Mouse (Mus musculus): ENCODE data around the gene Hpcal4. TPM values are rescaled to one million over a fixed set of nuclear protein-coding genes. Genes with fewer than 3 reads are reported as not detected.

Gene Hpcal4
- polyA plus RNA-seq, 1 experiment from 2014 or later: 1.6 TPM

DNA sequence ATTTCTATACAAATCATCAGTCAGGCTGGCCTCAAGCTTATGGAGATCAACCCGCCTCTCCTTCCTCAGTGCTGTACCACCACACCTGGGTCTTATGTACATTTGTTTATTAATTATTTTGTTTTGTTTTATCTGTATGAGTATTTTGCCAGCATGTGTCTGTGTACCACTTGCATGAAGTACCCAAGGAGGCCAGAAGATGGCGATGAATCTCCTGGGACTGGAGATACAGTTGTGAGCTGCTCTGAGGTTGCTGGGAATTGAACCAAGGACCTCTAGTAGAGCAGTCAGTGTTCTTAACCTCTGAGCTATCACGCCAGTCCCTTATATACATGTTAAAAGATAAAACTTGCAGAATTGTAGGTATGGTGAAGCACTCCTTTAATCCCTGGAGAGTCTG is 40.3 kb downstream of the Hpcal4 start:
- no peak for DNase-seq (ENCODE audit: low spot score)
- Histone ChIP-seq H3K36me3 (replicated peaks; ENCODE audit: control insufficient read depth, insufficient read depth, low read depth, low read length) (no peaks in the 10 kb centered on the region), H3K4me2 (ENCODE audit: low read depth, low read length) (no peak overlapping the region), H3K27me3 (ENCODE audit: control insufficient read depth, insufficient read depth, low read length) (no peaks in the 10 kb centered on the region), H3K4me1 (ENCODE audit: control insufficient read depth, insufficient read depth, low read length) (peaks cover 2% of the 10 kb centered on the region; the same call in 1 of the 2 replicates), H3K9me3 (replicated peaks; ENCODE audit: control insufficient read depth, low read length) (no peaks in the 10 kb centered on the region), H3K9ac (replicated peaks; ENCODE audit: low read length) (no peak overlapping the region), H3K27ac (replicated peaks; ENCODE audit: low read depth, low read length) (no peak overlapping the region), H3K4me3 (ENCODE audit: low read depth, low read length) (no peak overlapping the region)
- no peak for ATAC-seq (replicated peaks; ENCODE audit: insufficient number of reproducible peaks, low FRiP score, low TSS enrichment, low read depth)
- WGBS: 49% methylated on average over 3 of the region's 3 CpGs

- no peak overlapping the region for H3K4me2 ChIP-seq (ENCODE audit: low read depth, low read length)
- 63% methylated on average over 10 of the region's 10 CpGs for WGBS
- no peak overlapping the region for H3K4me3 ChIP-seq (ENCODE audit: low read depth, low read length)
- H3K4me1 ChIP-seq (ENCODE audit: control insufficient read depth, insufficient read depth, low read length): peaks cover 2% of the 10 kb centered on the region; the same call in 1 of the 2 replicates
- H3K9me3 ChIP-seq (replicated peaks; ENCODE audit: control insufficient read depth, low read length): no peaks in the 10 kb centered on the region
- DNase-seq (ENCODE audit: low spot score) (no peak), ATAC-seq (replicated peaks; ENCODE audit: insufficient number of reproducible peaks, low FRiP score, low TSS enrichment, low read depth) (0 out of 2 replicates have a peak, but pooled peaks have one; percentile 12)
- no peak overlapping the region for H3K9ac ChIP-seq (replicated peaks; ENCODE audit: low read length)
- no peaks in the 10 kb centered on the region for H3K27me3 ChIP-seq (ENCODE audit: control insufficient read depth, insufficient read depth, low read length)
- no peaks in the 10 kb centered on the region for H3K36me3 ChIP-seq (replicated peaks; ENCODE audit: control insufficient read depth, insufficient read depth, low read depth, low read length)
- H3K27ac ChIP-seq (replicated peaks; ENCODE audit: low read depth, low read length): no peak overlapping the region
Observed at GRCm38 (mm10) chr4:123225718-123226403, 42.8 kb downstream of the Hpcal4 start.

- ATAC-seq (replicated peaks; ENCODE audit: insufficient number of reproducible peaks, low FRiP score, low TSS enrichment, low read depth) (no peak), DNase-seq (ENCODE audit: low spot score) (no peak)
- WGBS: 36% methylated on average over 4 of the region's 4 CpGs
- Histone ChIP-seq H3K9ac (replicated peaks; ENCODE audit: low read length) (no peak overlapping the region), H3K27me3 (ENCODE audit: control insufficient read depth, insufficient read depth, low read length) (no peaks in the 10 kb centered on the region; the same call in 1 of the 2 replicates), H3K4me3 (ENCODE audit: low read depth, low read length) (no peak overlapping the region), H3K4me1 (ENCODE audit: control insufficient read depth, insufficient read depth, low read length) (peaks cover 2% of the 10 kb centered on the region; the same call in 1 of the 2 replicates), H3K36me3 (replicated peaks; ENCODE audit: control insufficient read depth, insufficient read depth, low read depth, low read length) (no peaks in the 10 kb centered on the region), H3K9me3 (replicated peaks; ENCODE audit: control insufficient read depth, low read length) (no peaks in the 10 kb centered on the region), H3K27ac (replicated peaks; ENCODE audit: low read depth, low read length) (no peak overlapping the region), H3K4me2 (ENCODE audit: low read depth, low read length) (no peak overlapping the region)
Observed at GRCm38 (mm10) chr4:123227707-123228106, 44.7 kb downstream of the Hpcal4 start.

DNA sequence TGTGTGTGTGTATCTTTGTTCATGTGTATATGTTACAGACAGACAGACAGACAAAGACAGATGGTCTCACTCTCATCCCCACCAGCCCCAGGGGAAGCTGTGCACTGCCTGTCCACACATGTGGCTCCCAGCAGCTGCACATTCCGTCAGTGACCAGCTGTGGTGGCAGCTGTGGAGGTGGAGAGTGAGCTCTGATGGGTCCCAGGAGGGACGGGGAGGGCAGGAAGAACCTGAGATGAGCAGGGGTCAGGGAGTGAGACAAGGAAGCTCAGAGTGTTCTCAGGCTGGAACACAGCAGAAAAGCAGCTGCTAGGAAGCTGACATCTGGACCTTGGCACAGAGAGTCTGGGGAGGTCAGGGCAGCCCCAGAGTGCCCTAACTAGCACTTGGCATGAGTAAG is 45.2 kb downstream of the Hpcal4 start:
- H3K36me3 ChIP-seq (replicated peaks; ENCODE audit: control insufficient read depth, insufficient read depth, low read depth, low read length): no peaks in the 10 kb centered on the region
- H3K4me1 ChIP-seq (ENCODE audit: control insufficient read depth, insufficient read depth, low read length): peaks cover 2% of the 10 kb centered on the region
- no peak overlapping the region for H3K9ac ChIP-seq (replicated peaks; ENCODE audit: low read length)
- no peak for ATAC-seq (replicated peaks; ENCODE audit: insufficient number of reproducible peaks, low FRiP score, low TSS enrichment, low read depth)
- H3K4me3 ChIP-seq (ENCODE audit: low read depth, low read length): no peak overlapping the region
- H3K27ac ChIP-seq (replicated peaks; ENCODE audit: low read depth, low read length): no peak overlapping the region
- peaks cover 3% of the 10 kb centered on the region; the same call in 1 of the 2 replicates for H3K27me3 ChIP-seq (ENCODE audit: control insufficient read depth, insufficient read depth, low read length)
- peak; percentile 38 for DNase-seq (ENCODE audit: low spot score)
- no peaks in the 10 kb centered on the region for H3K9me3 ChIP-seq (replicated peaks; ENCODE audit: control insufficient read depth, low read length)
- 11% methylated on average over 2 of the region's 2 CpGs for WGBS
- H3K4me2 ChIP-seq (ENCODE audit: low read depth, low read length): no peak overlapping the region

DNA sequence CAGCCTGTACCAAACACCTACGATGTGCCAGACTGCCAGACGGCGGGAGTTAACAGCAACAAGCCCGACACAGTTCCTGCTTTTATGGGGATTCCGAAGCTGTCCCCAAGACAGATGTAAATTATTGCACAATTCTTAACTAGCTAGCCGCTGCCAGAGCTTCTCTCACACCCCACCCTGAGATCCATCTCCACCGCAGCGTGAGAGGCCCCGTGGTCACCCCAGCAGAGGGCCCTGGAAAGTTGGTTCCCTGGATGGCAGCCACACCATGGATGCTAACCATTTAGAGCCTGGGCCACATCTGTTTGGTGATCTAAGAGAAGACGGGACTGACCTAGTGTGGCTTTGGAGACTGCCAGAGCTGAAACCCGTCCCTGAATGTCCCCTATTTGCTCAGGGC is 46.1 kb downstream of the Hpcal4 start:
- no peaks in the 10 kb centered on the region for H3K36me3 ChIP-seq (replicated peaks; ENCODE audit: control insufficient read depth, insufficient read depth, low read depth, low read length)
- 82% methylated on average over 11 of the region's 11 CpGs for WGBS
- H3K9me3 ChIP-seq (replicated peaks; ENCODE audit: control insufficient read depth, low read length): no peaks in the 10 kb centered on the region
- no peak overlapping the region for H3K9ac ChIP-seq (replicated peaks; ENCODE audit: low read length)
- H3K4me2 ChIP-seq (ENCODE audit: low read depth, low read length): no peak overlapping the region
- H3K4me3 ChIP-seq (ENCODE audit: low read depth, low read length): no peak overlapping the region
- no peak overlapping the region for H3K27ac ChIP-seq (replicated peaks; ENCODE audit: low read depth, low read length)
- no peak for DNase-seq (ENCODE audit: low spot score)
- H3K27me3 ChIP-seq (ENCODE audit: control insufficient read depth, insufficient read depth, low read length): peaks cover 9% of the 10 kb centered on the region; the same call in 1 of the 2 replicates
- H3K4me1 ChIP-seq (ENCODE audit: control insufficient read depth, insufficient read depth, low read length): peaks cover 7% of the 10 kb centered on the region
- ATAC-seq (replicated peaks; ENCODE audit: insufficient number of reproducible peaks, low FRiP score, low TSS enrichment, low read depth): no peak

DNA sequence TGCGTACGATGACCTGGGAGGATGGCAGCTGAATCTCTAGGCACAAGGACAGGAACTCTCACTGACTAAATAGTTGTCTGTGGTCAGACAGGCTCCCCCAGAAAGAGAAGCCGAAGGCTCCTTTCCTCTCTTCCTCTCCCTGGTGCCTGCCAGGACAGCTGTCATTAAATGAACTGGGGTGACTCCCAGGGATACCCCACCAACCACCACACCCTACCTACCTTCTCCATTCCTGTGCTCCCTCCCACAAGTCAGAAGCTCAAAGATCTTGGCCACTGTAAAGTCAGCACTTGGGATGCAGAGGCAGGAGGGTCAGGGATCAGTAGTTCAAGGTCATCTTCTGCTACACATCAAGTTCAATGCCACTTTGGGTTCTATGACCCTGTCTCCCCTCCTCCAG is 49.8 kb downstream of the Hpcal4 start:
- Histone ChIP-seq H3K9ac (replicated peaks; ENCODE audit: low read length) (no peak overlapping the region), H3K4me1 (ENCODE audit: control insufficient read depth, insufficient read depth, low read length) (peaks cover 12% of the 10 kb centered on the region), H3K9me3 (replicated peaks; ENCODE audit: control insufficient read depth, low read length) (no peaks in the 10 kb centered on the region), H3K4me2 (ENCODE audit: low read depth, low read length) (no peak overlapping the region), H3K4me3 (ENCODE audit: low read depth, low read length) (no peak overlapping the region), H3K36me3 (replicated peaks; ENCODE audit: control insufficient read depth, insufficient read depth, low read depth, low read length) (no peaks in the 10 kb centered on the region), H3K27ac (replicated peaks; ENCODE audit: low read depth, low read length) (no peak overlapping the region), H3K27me3 (ENCODE audit: control insufficient read depth, insufficient read depth, low read length) (peaks cover 12% of the 10 kb centered on the region; the same call in 1 of the 2 replicates)
- 67% methylated on average over 3 of the region's 3 CpGs for WGBS
- no peak for DNase-seq (ENCODE audit: low spot score)
- ATAC-seq (replicated peaks; ENCODE audit: insufficient number of reproducible peaks, low FRiP score, low TSS enrichment, low read depth): no peak

DNA sequence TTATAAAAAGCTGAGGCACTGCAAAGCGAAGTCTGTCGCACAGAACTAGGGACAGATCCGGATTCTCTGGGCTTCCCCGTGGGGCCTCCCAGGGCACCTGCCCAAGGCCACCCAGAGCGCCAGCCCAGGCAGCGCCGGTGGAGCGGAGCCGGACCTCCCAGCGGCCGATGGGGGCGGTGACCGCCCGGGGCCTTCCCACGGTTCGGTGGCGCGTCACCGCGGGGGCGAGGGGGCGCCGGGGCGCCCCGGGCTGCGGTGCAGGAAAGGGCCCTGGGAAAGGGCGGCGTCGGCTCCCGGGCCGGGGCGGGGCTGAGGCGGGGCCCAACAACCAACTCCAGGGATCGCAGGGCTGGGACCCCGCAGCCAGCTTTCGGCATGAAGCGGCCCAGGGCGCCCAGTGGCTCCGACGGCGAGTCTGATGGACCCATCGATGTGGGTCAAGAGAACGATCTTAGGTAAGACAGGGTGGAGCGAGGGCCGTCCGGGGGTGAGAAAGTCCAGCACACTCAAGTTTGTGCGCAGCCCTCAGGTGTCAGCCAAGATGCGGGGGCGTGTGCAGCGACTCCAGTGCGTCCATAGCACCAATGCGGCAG is 50.6 kb downstream of the Hpcal4 start, which contains the start of gene Heyl:
TSS of gene Heyl (plus strand) at position 65 of the 593 bp plus-strand sequence.
- H3K4me3 ChIP-seq (ENCODE audit: low read depth, low read length): peak within 1 kb of the TSS; percentile 34
- peak within 1 kb of the TSS; percentile 82 for H3K4me2 ChIP-seq (ENCODE audit: low read depth, low read length)
- H3K9me3 ChIP-seq (replicated peaks; ENCODE audit: control insufficient read depth, low read length): no peaks in the 10 kb centered on the region
- ATAC-seq (replicated peaks; ENCODE audit: insufficient number of reproducible peaks, low FRiP score, low TSS enrichment, low read depth) (peak; percentile 62; the same call in 1 of the 2 replicates), DNase-seq (ENCODE audit: low spot score) (peak; percentile 45)
- H3K9ac ChIP-seq (replicated peaks; ENCODE audit: low read length): peak within 1 kb of the TSS; percentile 40; the same call in 1 of the 2 replicates
- WGBS: 3% methylated on average over 52 of the region's 52 CpGs
- H3K27ac ChIP-seq (replicated peaks; ENCODE audit: low read depth, low read length): no peak within 1 kb of the TSS
- no peaks in the 10 kb centered on the region for H3K36me3 ChIP-seq (replicated peaks; ENCODE audit: control insufficient read depth, insufficient read depth, low read depth, low read length)
- H3K4me1 ChIP-seq (ENCODE audit: control insufficient read depth, insufficient read depth, low read length): peaks cover 10% of the 10 kb centered on the region
- H3K27me3 ChIP-seq (ENCODE audit: control insufficient read depth, insufficient read depth, low read length): peaks cover 12% of the 10 kb centered on the region; the same call in 1 of the 2 replicates

GRCm38 (mm10) chr4:123235835-123236430 is 52.9 kb downstream of the Hpcal4 start:
- Histone ChIP-seq H3K9me3 (replicated peaks; ENCODE audit: control insufficient read depth, low read length) (no peaks in the 10 kb centered on the region), H3K4me1 (ENCODE audit: control insufficient read depth, insufficient read depth, low read length) (peaks cover 17% of the 10 kb centered on the region), H3K4me3 (ENCODE audit: low read depth, low read length) (no peak overlapping the region), H3K27ac (replicated peaks; ENCODE audit: low read depth, low read length) (no peak overlapping the region), H3K9ac (replicated peaks; ENCODE audit: low read length) (no peak overlapping the region), H3K27me3 (ENCODE audit: control insufficient read depth, insufficient read depth, low read length) (peaks cover 12% of the 10 kb centered on the region; the same call in 1 of the 2 replicates), H3K4me2 (ENCODE audit: low read depth, low read length) (peak overlapping the region; percentile 4; the same call in 1 of the 2 replicates), H3K36me3 (replicated peaks; ENCODE audit: control insufficient read depth, insufficient read depth, low read depth, low read length) (no peaks in the 10 kb centered on the region)
- ATAC-seq (replicated peaks; ENCODE audit: insufficient number of reproducible peaks, low FRiP score, low TSS enrichment, low read depth) (no peak), DNase-seq (ENCODE audit: low spot score) (no peak)
- WGBS: 32% methylated on average over 9 of the region's 9 CpGs

Data from embryonic facial prominence, embryonic 11.5 days (tissue).